Mouse (Mus musculus) liver, postnatal 0 days (tissue): ENCODE measurements around the gene Ric1. TPM values are rescaled to one million over a fixed set of nuclear protein-coding genes. Genes with fewer than 3 reads are reported as not detected.

ENCODE experiments used
- ATAC-seq: fragments of 200-750 bp; cut with Nextera tagmentation; 2 replicates; pipeline ENCODE4 v1.8.0; 2017; ENCODE audit warnings: mild to moderate bottlenecking, moderate library complexity
- DNase-seq: peaks from one replicate; pipeline ENCODE4 v3.0.0-alpha.2; 2016
- H3K27ac ChIP-seq: fragments of 300-500 bp; sonication (generic); 2 replicates; pipeline ENCODE4 v1.5.1; 2014; ENCODE audit warnings: antibody characterized with exemption, moderate library complexity, mild to moderate bottlenecking, low read depth
- H3K27me3 ChIP-seq: fragments of 300-500 bp; sonication (generic); 2 replicates; pipeline ENCODE4 v1.6.1; 2014; ENCODE audit warnings: low read length, control low read depth, mixed read lengths; ENCODE audit not compliant: insufficient read depth
- H3K36me3 ChIP-seq: fragments of 300-500 bp; sonication (generic); replicated peaks from 2 replicates; pipeline ENCODE4 v1.6.1; 2014; ENCODE audit warnings: mild to moderate bottlenecking, control low read depth, low read length, moderate library complexity, mixed read lengths; ENCODE audit not compliant: insufficient read depth
- H3K4me1 ChIP-seq: fragments of 300-500 bp; sonication (generic); 2 replicates; pipeline ENCODE4 v1.6.1; 2014; ENCODE audit warnings: antibody characterized with exemption, mild to moderate bottlenecking, control low read depth; ENCODE audit not compliant: insufficient read depth
- H3K4me2 ChIP-seq: fragments of 300-500 bp; sonication (generic); 2 replicates; pipeline ENCODE4 v1.6.1; 2014; ENCODE audit warnings: low read depth, mild to moderate bottlenecking, low read length, moderate library complexity, mixed read lengths
- H3K4me3 ChIP-seq: fragments of 300-500 bp; sonication (generic); 2 replicates; pipeline ENCODE4 v1.5.1; 2014; ENCODE audit warnings: low read depth, low read length
- H3K9ac ChIP-seq: fragments of 300-500 bp; sonication (generic); replicated peaks from 2 replicates; pipeline ENCODE4 v1.6.1; 2014; ENCODE audit warnings: mild to moderate bottlenecking, moderate library complexity
- H3K9me3 ChIP-seq: fragments of 300-500 bp; sonication (generic); 2 replicates; pipeline ENCODE4 v1.6.1; 2016; ENCODE audit warnings: mild to moderate bottlenecking, control low read depth, low read length, mixed read lengths
- CTCF ChIP-seq: sonication (generic); IDR thresholded peaks from 2 replicates; pipeline ENCODE4 v1.5.1; 2016; ENCODE audit warnings: antibody characterized with exemption, low read depth
- EP300 ChIP-seq: IDR thresholded peaks from 2 replicates; pipeline ENCODE4 v1.6.1; 2016; ENCODE audit warnings: antibody characterized with exemption, low read depth, mild to moderate bottlenecking
- WGBS: fragments of 180-500 bp; shearing (Covaris S2); extraction: QIAGEN DNeasy Blood & Tissue Kit; methylation state at CpG from one replicate; pipeline ENCODE4 v1.1.7; 2014; ENCODE audit not compliant: insufficient replicate concordance; 5-methylcytosine and 5-hydroxymethylcytosine counted together
- polyA plus RNA-seq: library from polyadenylated mRNA; unstranded; fragments of >200 nt; fragmentation: Nextera tagmentation; extraction: Ambion mirVana; gene quantifications from 2 replicates; pipeline ENCODE4 v1.2.1, GENCODE M21; 2015

Gene Ric1
- polyA plus RNA-seq, 1 experiment from 2014 or later = 7.8 TPM

DNA sequence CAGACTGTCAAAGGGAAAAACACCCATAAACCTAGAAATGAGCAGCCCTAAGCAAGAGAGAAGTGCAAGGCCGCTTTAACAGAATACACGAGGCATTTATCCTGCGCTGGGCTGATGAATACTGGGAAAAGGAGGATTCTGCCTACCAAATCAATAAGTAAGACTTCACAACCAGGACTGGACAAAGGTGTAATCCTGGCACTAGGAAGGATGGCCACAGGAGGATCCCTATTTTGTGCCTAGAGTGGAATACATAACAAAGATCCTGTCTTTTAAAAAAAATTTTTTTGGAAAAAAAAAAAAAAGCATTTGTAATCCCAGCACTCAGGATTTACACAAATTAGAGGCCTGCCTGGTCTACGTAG is 126.5 kb downstream of the Ric1 start:
- Histone ChIP-seq H3K4me2 (peak overlapping the region; percentile 73), H3K36me3 (peaks cover 14% of the 10 kb centered on the region), H3K27ac (no peak overlapping the region), H3K9me3 (no peaks in the 10 kb centered on the region; the same call in 1 of the 2 replicates), H3K4me3 (no peak overlapping the region; the same call in 1 of the 2 replicates), H3K27me3 (no peaks in the 10 kb centered on the region), H3K9ac (no peak overlapping the region), H3K4me1 (peaks cover 10% of the 10 kb centered on the region)
- 33% methylated on average over 4 of the region's 4 CpGs for WGBS
- DNase-seq = no peak
- ATAC-seq = no peak; the same call in 1 of the 2 replicates
- TF ChIP-seq CTCF = no peak
- TF ChIP-seq EP300 = no peak

DNA sequence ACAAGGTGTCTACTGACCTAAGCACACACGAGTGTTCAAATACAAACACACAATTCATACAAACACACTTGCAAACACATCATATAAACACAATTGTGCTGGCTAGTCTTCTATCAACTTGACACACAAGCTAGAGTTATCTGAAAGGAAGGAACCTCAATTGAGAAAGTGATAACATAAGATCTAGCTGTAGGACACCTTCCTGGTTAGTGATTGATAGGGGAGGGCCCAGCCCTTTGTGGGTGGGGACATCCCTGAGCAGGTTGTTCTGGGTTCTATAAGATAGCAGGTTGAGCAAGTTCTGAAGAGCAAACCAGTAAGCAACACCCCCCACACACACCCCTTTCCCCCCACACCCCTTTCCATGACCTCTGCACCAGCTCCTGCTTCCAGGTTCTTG is 127.6 kb downstream of the Ric1 start:
- no peak overlapping the region for H3K9ac ChIP-seq
- peak; percentile 89 for TF ChIP-seq EP300
- no peak for TF ChIP-seq CTCF
- H3K9me3 ChIP-seq = no peaks in the 10 kb centered on the region; the same call in 1 of the 2 replicates
- H3K4me1 ChIP-seq = peaks cover 10% of the 10 kb centered on the region
- no peak for ATAC-seq
- H3K4me2 ChIP-seq = no peak overlapping the region
- H3K36me3 ChIP-seq = peaks cover 6% of the 10 kb centered on the region
- WGBS = 72% methylated on average over 1 of the region's 1 CpGs
- H3K27me3 ChIP-seq = no peaks in the 10 kb centered on the region
- H3K4me3 ChIP-seq = no peak overlapping the region
- no peak for DNase-seq
- no peak overlapping the region for H3K27ac ChIP-seq

DNA sequence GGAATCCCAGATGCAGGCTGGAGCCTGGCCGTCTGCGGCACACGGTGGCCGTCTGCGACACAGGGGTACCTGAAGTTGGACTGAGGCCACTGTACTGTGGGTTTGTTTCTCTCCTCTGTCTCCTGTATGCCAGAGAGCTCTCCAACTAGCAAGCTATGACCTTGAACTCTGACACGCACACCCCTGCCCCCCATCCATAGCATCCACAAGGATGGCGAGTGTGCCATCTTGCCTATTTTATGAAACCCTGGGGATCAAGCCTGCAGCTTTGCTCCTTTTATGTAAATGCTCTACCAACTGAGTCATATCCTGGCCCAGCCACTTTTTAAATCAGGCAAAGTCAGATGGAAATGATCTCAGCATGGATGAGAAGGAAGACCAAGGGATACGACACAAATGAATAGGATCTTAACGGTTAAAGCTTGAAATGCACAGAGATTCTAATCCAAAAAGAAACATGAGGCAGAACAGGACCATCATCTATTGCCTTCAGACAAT is 131.7 kb downstream of the Ric1 start:
- no peak for DNase-seq
- no peak overlapping the region for H3K9ac ChIP-seq
- H3K4me3 ChIP-seq = no peak overlapping the region
- no peak for TF ChIP-seq EP300
- no peak for TF ChIP-seq CTCF
- no peaks in the 10 kb centered on the region for H3K27me3 ChIP-seq
- no peak overlapping the region for H3K4me2 ChIP-seq
- ATAC-seq = no peak
- H3K4me1 ChIP-seq = peaks cover 8% of the 10 kb centered on the region
- no peaks in the 10 kb centered on the region for H3K9me3 ChIP-seq
- H3K27ac ChIP-seq = no peak overlapping the region
- WGBS = 83% methylated on average over 9 of the region's 9 CpGs
- H3K36me3 ChIP-seq = no peaks in the 10 kb centered on the region

DNA sequence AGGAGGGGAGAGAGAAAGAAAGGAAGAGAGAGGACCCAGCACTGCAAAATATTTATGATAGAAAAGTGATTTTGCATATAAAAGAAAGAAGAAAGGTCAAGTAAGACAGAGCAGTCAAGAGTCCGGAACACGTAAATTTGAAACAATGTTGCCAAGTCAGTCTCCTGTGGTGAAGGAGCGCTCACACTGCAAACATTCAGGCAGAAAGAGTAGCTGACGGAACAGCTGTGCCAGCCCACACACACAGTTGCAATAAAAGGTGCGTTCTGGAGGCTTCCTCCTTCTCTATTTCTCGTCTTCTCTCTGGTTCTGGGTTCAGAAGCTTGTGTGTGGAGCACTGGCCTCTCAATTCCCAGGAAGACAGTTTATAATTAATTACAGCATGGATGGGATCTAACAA is 133.1 kb downstream of the Ric1 start:
- Histone ChIP-seq H3K36me3 (no peaks in the 10 kb centered on the region), H3K9me3 (no peaks in the 10 kb centered on the region), H3K4me3 (no peak overlapping the region), H3K4me1 (no peaks in the 10 kb centered on the region; the same call in 1 of the 2 replicates), H3K27me3 (no peaks in the 10 kb centered on the region), H3K4me2 (no peak overlapping the region), H3K27ac (no peak overlapping the region), H3K9ac (no peak overlapping the region)
- ATAC-seq (no peak), DNase-seq (no peak)
- WGBS = 66% methylated on average over 6 of the region's 6 CpGs
- TF ChIP-seq EP300 (no peak), CTCF (no peak)

DNA sequence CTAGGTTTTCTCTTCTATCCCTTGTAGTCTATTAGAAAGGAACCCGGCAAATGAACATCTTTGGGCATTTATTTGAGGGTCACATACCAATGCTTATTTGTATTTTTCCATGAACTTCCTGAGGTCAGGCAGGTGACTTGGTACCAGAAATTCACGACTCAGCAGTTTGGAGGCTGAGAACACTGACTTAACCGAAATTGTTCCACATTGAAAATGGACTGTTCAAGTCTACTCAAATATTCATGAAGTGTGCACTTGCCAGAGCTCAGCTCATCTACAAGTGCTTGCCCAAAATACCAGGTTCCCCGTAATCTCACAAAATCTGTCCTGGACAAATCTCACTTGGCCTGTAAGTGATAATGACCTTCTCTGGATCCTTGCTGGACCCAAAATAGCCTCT is 133.9 kb downstream of the Ric1 start:
- no peak for ATAC-seq
- WGBS = 79% methylated on average over 4 of the region's 4 CpGs
- no peaks in the 10 kb centered on the region for H3K27me3 ChIP-seq
- H3K27ac ChIP-seq = no peak overlapping the region
- no peak overlapping the region for H3K4me2 ChIP-seq
- no peak for DNase-seq
- H3K4me3 ChIP-seq = no peak overlapping the region
- no peaks in the 10 kb centered on the region for H3K9me3 ChIP-seq
- no peaks in the 10 kb centered on the region for H3K4me1 ChIP-seq
- TF ChIP-seq EP300 (no peak), CTCF (no peak)
- no peak overlapping the region for H3K9ac ChIP-seq
- H3K36me3 ChIP-seq = no peaks in the 10 kb centered on the region

Other genes with a start within 250 kb of the Ric1 start
- 1.2 TPM in 2 replicates for gene Insl6, start 196.9 kb upstream of the Ric1 start, polyA plus RNA-seq
- gene Rln1, start 187.6 kb upstream of the Ric1 start, polyA plus RNA-seq = not detected in 2 replicates
- 23.8 and 25.0 TPM in 2 replicates for gene Plgrkt, start 154.9 kb upstream of the Ric1 start, polyA plus RNA-seq
- gene Cd274, start 154.8 kb upstream of the Ric1 start, polyA plus RNA-seq = 0.76 and 1.2 TPM in 2 replicates
- not detected in 2 replicates for gene Pdcd1lg2, start 111.4 kb upstream of the Ric1 start, polyA plus RNA-seq
- gene Ermp1, start 126.1 kb downstream of the Ric1 start, polyA plus RNA-seq = 4.1 and 4.3 TPM in 2 replicates
- gene Mlana, start 175.5 kb downstream of the Ric1 start, polyA plus RNA-seq = not detected in 2 replicates